Mouse (Mus musculus) brain, adult 2 months (tissue): ENCODE results near the gene Atp6v0e.

Source experiments
- DNase-seq: peaks from one replicate; pipeline ENCODE4 v3.0.0; 2011; ENCODE audit warnings: low read depth, low spot score

The Atp6v0e gene

GRCm38 (mm10) chr17:26715916-26716717, 53.1 kb downstream of the Atp6v0e start:
- peak; percentile 99 for DNase-seq

DNA sequence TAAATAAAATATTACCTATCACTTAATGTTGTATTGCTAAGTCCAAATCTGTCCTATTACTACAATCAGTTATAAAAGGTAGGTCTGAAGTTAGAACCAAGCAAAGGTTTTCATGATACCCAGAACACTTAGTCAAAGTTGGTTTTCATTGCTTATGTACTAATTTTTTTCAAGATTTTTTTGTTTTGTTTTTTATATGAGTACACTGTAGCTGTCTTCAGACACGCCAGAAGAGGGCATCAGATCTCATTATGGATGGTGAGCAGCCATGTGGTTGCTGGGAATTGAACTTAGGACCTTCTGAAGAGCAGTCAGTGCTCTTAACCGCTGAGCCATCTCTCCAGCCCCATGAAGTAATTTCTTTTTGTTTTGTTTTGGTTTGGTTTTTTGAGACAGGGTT, 54.8 kb downstream of the Atp6v0e start:
- no peak for DNase-seq

- no peak for DNase-seq
Observed at GRCm38 (mm10) chr17:26719405-26719804, 56.4 kb downstream of the Atp6v0e start.

- DNase-seq = no peak
Observed at GRCm38 (mm10) chr17:26721802-26722201, 58.8 kb downstream of the Atp6v0e start.

- DNase-seq = no peak
Observed at GRCm38 (mm10) chr17:26724790-26725189, 61.8 kb downstream of the Atp6v0e start.

DNA sequence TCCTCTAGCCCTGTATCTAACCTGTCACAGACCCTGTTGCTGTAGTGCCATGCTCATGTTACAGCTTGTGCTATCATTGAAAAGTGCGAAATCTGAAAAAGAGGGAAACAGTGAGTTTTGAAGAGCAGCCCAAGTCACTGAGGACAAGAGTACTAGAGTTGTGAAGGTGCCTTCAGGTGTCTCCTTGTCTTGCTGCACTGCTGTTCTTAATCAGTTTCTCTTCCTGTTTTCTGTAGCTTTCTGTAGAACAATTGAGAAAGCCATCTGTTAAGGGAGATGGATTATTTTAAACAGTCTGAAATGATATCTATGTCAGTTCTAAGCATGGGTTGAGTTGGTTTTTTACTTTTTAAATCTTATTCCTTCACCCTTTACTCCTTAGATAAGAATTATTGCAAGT, 63.6 kb downstream of the Atp6v0e start:
- no peak for DNase-seq

DNA sequence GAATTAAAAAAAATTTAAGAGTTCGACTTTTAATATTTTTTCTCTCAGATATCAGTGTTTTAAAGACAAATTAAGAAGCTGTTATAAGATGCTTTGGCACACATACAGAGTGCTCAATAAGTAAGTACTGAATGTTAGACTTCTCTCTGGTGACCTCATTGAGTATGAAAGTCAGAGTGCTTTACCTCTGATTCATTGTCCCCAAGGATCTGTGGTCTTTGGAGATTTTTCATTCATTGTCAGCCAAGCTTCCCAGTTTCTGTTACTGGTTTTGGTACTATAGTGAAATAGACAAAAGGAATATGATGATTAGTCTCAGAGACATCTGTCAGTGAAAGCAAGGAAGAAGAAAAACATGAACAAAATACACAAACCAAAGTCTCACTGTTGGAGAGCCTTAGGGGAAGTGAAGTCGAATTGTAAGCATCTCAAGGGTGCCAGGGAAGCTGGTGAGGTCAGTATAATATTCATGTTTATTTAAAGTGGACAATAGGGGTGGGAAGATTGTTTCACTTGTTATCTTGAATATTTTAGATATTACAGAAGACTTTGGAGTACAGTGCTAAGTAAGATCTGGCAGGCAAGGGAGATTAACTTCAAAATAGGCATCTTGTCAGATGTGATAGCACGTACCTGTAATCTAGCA, 64.2 kb downstream of the Atp6v0e start:
- DNase-seq = no peak

- no peak for DNase-seq
Observed at GRCm38 (mm10) chr17:26742581-26742980, 79.5 kb downstream of the Atp6v0e start.

GRCm38 (mm10) chr17:26743294-26743693, 80.3 kb downstream of the Atp6v0e start:
- DNase-seq = no peak
